Mouse (Mus musculus) liver, adult 2 months (tissue): ENCODE data around the gene Iqca. TPM values are rescaled to one million over a fixed set of nuclear protein-coding genes. Genes with fewer than 3 reads are reported as not detected.

Experiments used
- DNase-seq: peaks from one replicate; pipeline ENCODE4 v3.0.0-alpha.2; 2011; ENCODE audit warnings: low read depth, low spot score; ENCODE audit errors: extremely low read depth
- H3K27ac ChIP-seq: fragments of 200-500 bp; replicated peaks from 2 replicates; pipeline ENCODE4 v1.5.1; 2012; ENCODE audit warnings: low read depth, mild to moderate bottlenecking, control low read depth, inconsistent platforms, low read length; ENCODE audit not compliant: insufficient read depth
- H3K27me3 ChIP-seq: fragments of 200-500 bp; 2 replicates; pipeline ENCODE4 v1.6.1; 2012; ENCODE audit warnings: mild to moderate bottlenecking, moderate library complexity, low read length, inconsistent platforms; ENCODE audit not compliant: control insufficient read depth, insufficient read depth
- H3K36me3 ChIP-seq: fragments of 200-500 bp; 2 replicates; pipeline ENCODE4 v1.6.1; 2012; ENCODE audit warnings: low read length, inconsistent platforms; ENCODE audit not compliant: control insufficient read depth, insufficient read depth
- H3K4me1 ChIP-seq: fragments of 200-500 bp; 2 replicates; pipeline ENCODE4 v1.6.1; 2011; ENCODE audit warnings: low read length; ENCODE audit not compliant: control insufficient read depth, insufficient read depth
- H3K4me3 ChIP-seq: fragments of 200-500 bp; 2 replicates; pipeline ENCODE4 v1.5.1; 2011; ENCODE audit warnings: low read depth, mild to moderate bottlenecking, control low read depth, low read length, moderate library complexity; ENCODE audit not compliant: insufficient read depth
- H3K79me2 ChIP-seq: fragments of 200-500 bp; 2 replicates; pipeline ENCODE4 v1.6.1; 2012; ENCODE audit warnings: inconsistent platforms, mild to moderate bottlenecking, low read length, moderate library complexity; ENCODE audit not compliant: control insufficient read depth, insufficient read depth
- H3K9ac ChIP-seq: fragments of 200-500 bp; 2 replicates; pipeline ENCODE4 v1.6.1; 2012; ENCODE audit warnings: low read depth, mild to moderate bottlenecking, control low read depth, inconsistent platforms, low read length
- CTCF ChIP-seq: fragments of 200-500 bp; IDR thresholded peaks from 2 replicates; pipeline ENCODE4 v1.5.1; 2011; ENCODE audit warnings: low read depth, low read length, control low read depth
- POLR2A ChIP-seq: fragments of 200-500 bp; IDR thresholded peaks from 2 replicates; pipeline ENCODE4 v1.6.1; 2011; ENCODE audit warnings: low read length, control low read depth; ENCODE audit not compliant: insufficient read depth; ENCODE audit errors: extremely low read depth
- WGBS: fragments of 180-500 bp; shearing (Covaris S2); methylation state at CpG from one replicate; pipeline ENCODE4 v1.1.7; 2018; 5-methylcytosine and 5-hydroxymethylcytosine counted together
- polyA plus RNA-seq: library from polyadenylated mRNA; depleted of rRNA; stranded (reverse); fragments of >200 nt; gene quantifications from 2 replicates; pipeline ENCODE4 v1.2.3, GENCODE M21; 2012
- total RNA-seq: library from RNA; depleted of rRNA; stranded (reverse); fragments of >200 nt; gene quantifications from 2 replicates; pipeline ENCODE4 v1.2.3, GENCODE M21; 2014

The Iqca gene
- total and polyA plus RNA-seq, 2 experiments = not detected

DNA sequence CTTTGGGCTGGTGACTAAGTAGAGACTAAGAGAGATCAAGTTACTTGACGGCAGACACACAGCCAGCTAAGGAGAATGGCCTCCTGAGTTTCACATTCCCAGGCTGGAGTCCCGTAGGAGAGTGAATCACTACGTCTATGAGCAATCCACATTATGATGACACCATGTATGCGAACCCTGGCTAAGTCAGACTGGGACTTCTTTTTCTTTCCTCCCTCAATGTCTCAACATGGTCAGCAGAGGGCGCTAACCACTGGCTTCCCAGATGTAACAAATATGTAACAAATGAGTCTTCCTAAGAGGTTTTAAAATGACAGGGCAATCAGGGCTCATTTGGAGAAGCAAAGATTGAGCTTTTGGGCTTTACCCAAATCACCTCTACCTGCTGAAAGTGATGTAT, 101.9 kb downstream of the Iqca start:
- DNase-seq = peak; percentile 24
- Histone ChIP-seq H3K4me3 (no peak overlapping the region), H3K79me2 (no peaks in the 10 kb centered on the region), H3K9ac (no peak overlapping the region), H3K27me3 (no peaks in the 10 kb centered on the region), H3K36me3 (no peaks in the 10 kb centered on the region), H3K27ac (no peak overlapping the region), H3K4me1 (no peaks in the 10 kb centered on the region)
- TF ChIP-seq CTCF (peak; percentile 46; the same call in 1 of the 2 replicates), POLR2A (no peak)
- WGBS = 37% methylated on average over 5 of the region's 5 CpGs

DNA sequence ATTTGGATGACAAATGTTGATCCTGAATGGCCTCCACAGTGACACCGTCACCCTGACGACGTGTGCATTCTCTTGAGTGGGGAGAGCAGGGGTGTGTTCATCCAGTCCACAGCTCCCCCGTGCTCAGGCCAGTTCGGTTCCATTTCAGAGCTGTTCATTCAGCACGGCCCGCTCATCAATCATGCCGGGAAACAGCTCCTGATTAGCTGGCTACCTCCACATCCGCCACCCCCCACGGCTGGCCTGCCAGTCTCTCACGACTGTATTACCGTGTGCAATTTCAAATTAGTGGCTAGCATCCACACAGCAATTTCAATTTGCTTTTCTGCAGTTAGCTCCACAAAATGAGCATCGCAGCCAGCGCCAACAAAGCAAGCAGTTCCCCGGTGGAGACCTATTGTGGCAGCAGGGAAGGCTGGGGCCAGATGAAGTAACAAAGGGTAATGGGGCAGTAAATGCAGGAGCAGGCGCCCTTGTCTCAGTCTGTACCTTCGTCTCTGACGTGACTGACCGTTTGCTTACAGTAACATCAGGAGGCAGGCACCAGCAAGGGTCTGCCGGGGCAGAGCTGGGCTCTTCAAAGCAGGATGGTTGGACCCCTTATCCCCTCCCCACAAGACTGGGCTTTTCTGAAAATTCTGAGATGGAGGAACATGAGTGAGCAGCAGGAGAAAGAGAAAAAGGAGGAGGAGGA, 103.0 kb downstream of the Iqca start:
- Histone ChIP-seq H3K9ac (no peak overlapping the region), H3K27me3 (no peaks in the 10 kb centered on the region), H3K36me3 (no peaks in the 10 kb centered on the region), H3K4me1 (no peaks in the 10 kb centered on the region), H3K27ac (no peak overlapping the region), H3K79me2 (no peaks in the 10 kb centered on the region), H3K4me3 (no peak overlapping the region)
- no peak for DNase-seq
- WGBS = 62% methylated on average over 20 of the region's 20 CpGs
- no peak for TF ChIP-seq CTCF
- TF ChIP-seq POLR2A = no peak

- Histone ChIP-seq H3K27me3 (no peaks in the 10 kb centered on the region), H3K79me2 (no peaks in the 10 kb centered on the region), H3K4me1 (no peaks in the 10 kb centered on the region), H3K4me3 (no peak overlapping the region), H3K36me3 (no peaks in the 10 kb centered on the region), H3K27ac (no peak overlapping the region), H3K9ac (no peak overlapping the region)
- 62% methylated on average over 2 of the region's 2 CpGs for WGBS
- DNase-seq = no peak
- no peak for TF ChIP-seq CTCF
- TF ChIP-seq POLR2A = no peak
Observed at GRCm38 (mm10) chr1:90028305-90028704, 124.9 kb downstream of the Iqca start.

DNA sequence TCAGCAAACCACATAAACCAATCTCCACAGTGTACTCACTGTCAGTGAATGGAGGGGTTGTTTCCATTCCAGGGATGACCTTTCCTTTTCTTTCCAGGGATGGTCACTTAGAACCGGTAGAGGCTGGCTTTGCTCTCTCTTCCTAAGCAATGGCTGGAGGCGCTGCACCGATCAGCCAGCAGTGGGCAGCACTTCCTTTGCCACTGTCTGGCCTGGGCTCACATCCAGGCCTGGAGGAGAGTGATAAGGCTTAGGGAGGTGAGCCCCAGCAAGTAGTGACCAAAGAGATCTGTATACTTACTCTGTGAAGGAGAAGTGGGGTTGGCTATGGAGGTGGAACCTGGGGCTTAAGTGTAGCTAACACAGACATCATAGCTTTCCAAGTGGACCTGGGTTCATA, 126.3 kb downstream of the Iqca start:
- 21% methylated on average over 3 of the region's 3 CpGs for WGBS
- no peaks in the 10 kb centered on the region for H3K36me3 ChIP-seq
- no peak overlapping the region for H3K9ac ChIP-seq
- DNase-seq = no peak
- no peaks in the 10 kb centered on the region for H3K27me3 ChIP-seq
- no peaks in the 10 kb centered on the region for H3K79me2 ChIP-seq
- TF ChIP-seq POLR2A (no peak), CTCF (peak; percentile 63)
- H3K4me3 ChIP-seq = no peak overlapping the region
- H3K27ac ChIP-seq = no peak overlapping the region
- peaks cover 5% of the 10 kb centered on the region for H3K4me1 ChIP-seq

- Histone ChIP-seq H3K4me3 (no peak overlapping the region), H3K27ac (no peak overlapping the region), H3K4me1 (peaks cover 5% of the 10 kb centered on the region), H3K79me2 (no peaks in the 10 kb centered on the region), H3K9ac (no peak overlapping the region), H3K36me3 (no peaks in the 10 kb centered on the region), H3K27me3 (no peaks in the 10 kb centered on the region)
- DNase-seq = no peak
- whole genome bisulfite sequencing = 82% methylated on average over 5 of the region's 5 CpGs
- TF ChIP-seq POLR2A = no peak
- no peak for TF ChIP-seq CTCF
Observed at GRCm38 (mm10) chr1:90020336-90020735, 132.9 kb downstream of the Iqca start.

- TF ChIP-seq CTCF (no peak), POLR2A (no peak)
- WGBS = 64% methylated on average over 6 of the region's 6 CpGs
- no peak for DNase-seq
Observed at GRCm38 (mm10) chr1:90018071-90018470, 135.1 kb downstream of the Iqca start.

More at GRCm38 (mm10) chr1:90018071-90018470, 135.1 kb downstream of the Iqca start:
- Histone ChIP-seq H3K9ac (no peak overlapping the region), H3K27me3 (no peaks in the 10 kb centered on the region), H3K27ac (no peak overlapping the region), H3K79me2 (no peaks in the 10 kb centered on the region), H3K4me3 (no peak overlapping the region), H3K4me1 (peaks cover 5% of the 10 kb centered on the region), H3K36me3 (no peaks in the 10 kb centered on the region)
